Mouse (Mus musculus) CH12.LX (cell line): ENCODE measurements around the gene Flad1. TPM values are rescaled to one million over a fixed set of nuclear protein-coding genes. Genes with fewer than 3 reads are reported as not detected.

Source experiments
- DNase-seq: peaks from one replicate; pipeline ENCODE4 v3.0.0-alpha.2; 2013; ENCODE audit errors: extremely low read depth
- H3K27ac ChIP-seq: 2 replicates; pipeline ENCODE4 v1.5.1; 2012; ENCODE audit warnings: low read depth, mild to moderate bottlenecking, control low read depth, moderate library complexity; ENCODE audit not compliant: insufficient read depth
- H3K27me3 ChIP-seq: replicated peaks from 2 replicates; pipeline ENCODE3; 2012; ENCODE audit warnings: inconsistent platforms
- H3K36me3 ChIP-seq, 2 experiments: replicated peaks in 1 of 2; 2 replicates each; pipeline versions ENCODE3 to v1.6.1; 2012; ENCODE audit warnings: inconsistent platforms in 1 of 2, low read length in 1 of 2, mild to moderate bottlenecking in 1 of 2, mixed read lengths in 1 of 2, moderate library complexity in 1 of 2; ENCODE audit not compliant: control insufficient read depth in 1 of 2, insufficient read depth in 1 of 2
- H3K4me1 ChIP-seq, 2 experiments: 2 replicates each; pipeline ENCODE4 v1.6.1; 2012; ENCODE audit warnings: inconsistent platforms in 1 of 2, moderate library complexity in 1 of 2; ENCODE audit not compliant: insufficient read depth in 2 of 2, control insufficient read depth in 1 of 2
- H3K4me2 ChIP-seq: 2 replicates; pipeline ENCODE4 v1.6.1; 2012; ENCODE audit warnings: low read depth, mild to moderate bottlenecking, control low read depth; ENCODE audit not compliant: poor library complexity, insufficient read depth, severe bottlenecking
- H3K4me3 ChIP-seq, 3 experiments: fragments of 150-350 bp in 1 of 3; sonication (generic) in 1 of 3; replicated peaks in 1 of 3; 2 replicates each; pipeline versions ENCODE3 to v1.5.1; 2011 to 2012; ENCODE audit warnings: low read depth in 2 of 3, low read length in 2 of 3, mild to moderate bottlenecking in 2 of 3, moderate library complexity in 2 of 3, control low read depth in 1 of 3, improper control_type of control experiment in 1 of 3, inconsistent platforms in 1 of 3, mixed read lengths in 1 of 3; ENCODE audit not compliant: poor library complexity in 1 of 3
- H3K79me2 ChIP-seq: replicated peaks from 2 replicates; pipeline ENCODE4 v1.6.1; 2012; ENCODE audit warnings: mild to moderate bottlenecking, moderate library complexity; ENCODE audit not compliant: control insufficient read depth, poor library complexity, insufficient read depth, severe bottlenecking; ENCODE audit errors: extremely low read depth
- H3K9ac ChIP-seq: 2 replicates; pipeline ENCODE4 v1.6.1; 2012; ENCODE audit warnings: low read depth, mild to moderate bottlenecking, control low read depth, moderate library complexity; ENCODE audit not compliant: insufficient read depth
- H3K9me3 ChIP-seq: replicated peaks from 2 replicates; pipeline ENCODE3; 2012; ENCODE audit warnings: low read length, inconsistent platforms, mixed read lengths
- BHLHE40 ChIP-seq: IDR thresholded peaks from 2 replicates; pipeline ENCODE4 v1.6.1; 2011; ENCODE audit warnings: mild to moderate bottlenecking, low read depth, low read length, improper control_type of control experiment
- E2F4 ChIP-seq: IDR thresholded peaks from 2 replicates; pipeline ENCODE4 v1.6.1; 2011; ENCODE audit warnings: low read depth, low read length, improper control_type of control experiment; ENCODE audit not compliant: insufficient replicate concordance
- EP300 ChIP-seq: IDR thresholded peaks from 2 replicates; pipeline ENCODE4 v1.6.1; 2011; ENCODE audit warnings: low read length, improper control_type of control experiment
- ETS1 ChIP-seq: conservative IDR thresholded peaks from 2 replicates; pipeline ENCODE4 v1.6.1; 2012; ENCODE audit warnings: low read depth, mild to moderate bottlenecking, inconsistent platforms, low read length, improper control_type of control experiment, moderate library complexity
- GABPA ChIP-seq: IDR thresholded peaks from 2 replicates; pipeline ENCODE4 v1.6.1; 2012; ENCODE audit warnings: low read depth, low read length, improper control_type of control experiment, inconsistent platforms; ENCODE audit not compliant: insufficient replicate concordance
- JUN ChIP-seq: IDR thresholded peaks from 2 replicates; pipeline ENCODE4 v1.6.1; 2011; ENCODE audit warnings: low read depth, mild to moderate bottlenecking, low read length, improper control_type of control experiment, moderate library complexity; ENCODE audit not compliant: insufficient read depth
- MEF2A ChIP-seq: IDR thresholded peaks from 2 replicates; pipeline ENCODE4 v1.6.1; 2014; ENCODE audit warnings: low read depth, mild to moderate bottlenecking, inconsistent platforms, low read length, improper control_type of control experiment, borderline replicate concordance
- RCOR1 ChIP-seq: conservative IDR thresholded peaks from 2 replicates; pipeline ENCODE4 v1.6.1; 2012; ENCODE audit warnings: low read depth, mild to moderate bottlenecking, inconsistent platforms, low read length, improper control_type of control experiment
- SIN3A ChIP-seq: IDR thresholded peaks from 2 replicates; pipeline ENCODE4 v1.6.1; 2012; ENCODE audit warnings: low read length, improper control_type of control experiment, inconsistent platforms
- USF1 ChIP-seq: IDR thresholded peaks from 2 replicates; pipeline ENCODE4 v1.6.1; 2014; ENCODE audit warnings: low read depth, mild to moderate bottlenecking, inconsistent platforms, low read length, improper control_type of control experiment
- ZNF384 ChIP-seq: IDR thresholded peaks from 2 replicates; pipeline ENCODE4 v1.6.1; 2012; ENCODE audit warnings: low read depth, low read length, improper control_type of control experiment, inconsistent platforms
- dilution Hi-C: fragments of 300-500 bp; cut with MboI; formaldehyde crosslinking; loops from 2 replicates; pipeline ENCODE4 v1.14.3; 2020; ENCODE audit warnings: low sequenced_read_pairs; ENCODE audit not compliant: extremely low pct_unique_long_range_greater_than_20kb, extremely low pct_ligation_motif_present
- in situ Hi-C: fragments of 300-500 bp; cut with MboI; formaldehyde crosslinking; loops from 3 replicates; pipeline ENCODE4 v1.14.3; 2019; ENCODE audit warnings: low sequenced_read_pairs, low pct_ligation_motif_present, low pct_unique_long_range_greater_than_20kb, mixed read lengths
- polyA plus RNA-seq: library from polyadenylated mRNA; unstranded; fragments of >175 nt; gene quantifications from 2 replicates; pipeline ENCODE4 v1.2.1, GENCODE M21; 2012; ENCODE audit warnings: low read depth; ENCODE audit not compliant: insufficient read length
- total RNA-seq, 2 experiments: library from RNA; depleted of rRNA; stranded (reverse); fragments of 300-350 nt in 1 of 2; fragments of >200 nt in 1 of 2; gene quantifications; 2 replicates each; pipeline ENCODE4 v1.2.3; 2012 to 2014

Gene Flad1
- total and polyA plus RNA-seq, 3 experiments, result 26.0 to 31.1 (median 26.9) TPM

- Histone ChIP-seq H3K27me3 (no peaks in the 10 kb centered on the region), H3K27ac (no peak overlapping the region), H3K36me3 (peaks cover 38 to 50% of the 10 kb centered on the region in 2 experiments), H3K4me1 (peaks cover 18 to 51% of the 10 kb centered on the region in 2 experiments), H3K9ac (no peak overlapping the region), H3K4me3 (no peak overlapping the region), H3K79me2 (peaks cover 51% of the 10 kb centered on the region), H3K4me2 (peak overlapping the region; percentile 42; the same call in 1 of the 2 replicates), H3K9me3 (peaks cover 2% of the 10 kb centered on the region)
- dilution Hi-C loops (no loop called here), in situ Hi-C loops (no loop called here)
- no peak for DNase-seq
- TF ChIP-seq RCOR1 (no peak), E2F4 (no peak)
Measured at GRCm38 (mm10) chr3:89420421-89420820, 8.8 kb upstream of the Flad1 start.

GRCm38 (mm10) chr3:89419981-89420380 lies 8.3 kb upstream of the Flad1 start:
- Histone ChIP-seq H3K79me2 (peaks cover 51% of the 10 kb centered on the region), H3K4me1 (peaks cover 18 to 51% of the 10 kb centered on the region in 2 experiments), H3K27me3 (no peaks in the 10 kb centered on the region), H3K36me3 (peaks cover 39 to 50% of the 10 kb centered on the region in 2 experiments), H3K27ac (peak overlapping the region; percentile 22; the same call in 1 of the 2 replicates), H3K4me2 (peak overlapping the region; percentile 96), H3K9me3 (peaks cover 4% of the 10 kb centered on the region), H3K4me3 (peak overlapping the region; percentile 69 to 85 (median 81)), H3K9ac (peak overlapping the region; percentile 98; the same call in 1 of the 2 replicates)
- in situ Hi-C loops, result no loop called here
- no peak for TF ChIP-seq MEF2A
- TF ChIP-seq JUN, result no peak
- TF ChIP-seq SIN3A, result no peak
- TF ChIP-seq EP300, result no peak
- TF ChIP-seq ETS1, result no peak
- 0 out of 2 replicates have a peak, but pooled peaks have one; percentile 5 for TF ChIP-seq ZNF384
- TF ChIP-seq USF1, result no peak
- no peak for TF ChIP-seq BHLHE40
- no peak for DNase-seq
- dilution Hi-C loops, result no loop called here

- Histone ChIP-seq H3K4me1 (peaks cover 18 to 47% of the 10 kb centered on the region in 2 experiments), H3K4me3 (peak overlapping the region; percentile 69 to 85 (median 81)), H3K9me3 (peaks cover 8% of the 10 kb centered on the region), H3K9ac (peak overlapping the region; percentile 98), H3K27ac (peak overlapping the region; percentile 22; the same call in 1 of the 2 replicates), H3K36me3 (peaks cover 40 to 50% of the 10 kb centered on the region in 2 experiments), H3K79me2 (peaks cover 51% of the 10 kb centered on the region), H3K27me3 (no peaks in the 10 kb centered on the region), H3K4me2 (peak overlapping the region; percentile 96)
- DNase-seq, result no peak
- in situ Hi-C loops (no loop called here), dilution Hi-C loops (no loop called here)
- TF ChIP-seq GABPA, result no peak
Measured at GRCm38 (mm10) chr3:89419571-89419970, 7.9 kb upstream of the Flad1 start.
